Mouse (Mus musculus): Measurements from ENCODE around the gene Fam178b. TPM values are rescaled to one million over a fixed set of nuclear protein-coding genes. Genes with fewer than 3 reads are reported as not detected.
"Not testable (repeated sequence)": the region's sequence is repeated elsewhere in the genome, so short reads cannot be mapped to it uniquely, and the experiment has no call there.

Fam178b gene
- polyA plus RNA-seq, 1 experiment = 9.8 TPM

- Histone ChIP-seq H3K9me3 (replicated peaks; ENCODE audit: control insufficient read depth, insufficient read depth, low read length, poor library complexity, severe bottlenecking) (no peaks in the 10 kb centered on the region), H3K27me3 (ENCODE audit: control insufficient read depth, insufficient read depth, low read length, poor library complexity, severe bottlenecking) (no peaks in the 10 kb centered on the region), H3K36me3 (ENCODE audit: control insufficient read depth, insufficient read depth, low read length, poor library complexity, severe bottlenecking) (no peaks in the 10 kb centered on the region), H3K4me1 (ENCODE audit: control insufficient read depth, insufficient read depth, low read length) (no peaks in the 10 kb centered on the region), H3K9ac (ENCODE audit: low read depth, poor library complexity, severe bottlenecking) (no peak overlapping the region), H3K27ac (ENCODE audit: insufficient read depth, low read length) (no peak overlapping the region), H3K4me3 (ENCODE audit: low read depth, low read length) (no peak overlapping the region)
- TF ChIP-seq CTCF (IDR thresholded peaks at IDR 0.05; ENCODE audit: low read depth, low read length) (no peak), EP300 (IDR thresholded peaks at IDR 0.05; ENCODE audit: insufficient read depth, low read depth, low read length) (no peak), POLR2A (IDR thresholded peaks at IDR 0.05; ENCODE audit: insufficient read depth, low read length) (no peak)
Measured at GRCm38 (mm10) chr1:36542925-36543324, 140.1 kb downstream of the Fam178b start.

DNA sequence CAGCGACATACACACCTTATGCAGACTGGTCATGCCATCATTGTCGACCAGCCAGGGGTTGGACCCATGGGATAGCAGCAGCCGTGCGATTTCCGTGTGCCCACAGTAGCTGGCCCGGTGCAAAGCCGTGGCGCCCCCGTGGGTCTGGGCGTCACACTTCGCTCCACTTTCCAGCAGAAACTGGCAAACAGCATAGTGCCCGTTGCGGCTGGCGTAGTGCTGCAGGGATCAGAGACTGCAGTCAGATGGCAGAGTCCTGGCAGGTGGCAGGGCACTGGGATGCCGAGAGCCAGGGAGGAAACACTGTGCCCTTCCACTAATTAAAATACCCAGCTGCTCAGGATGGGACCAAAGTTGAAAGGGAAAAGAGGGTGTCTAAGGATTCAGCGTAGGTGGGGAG, 141.1 kb downstream of the Fam178b start:
- Histone ChIP-seq H3K4me3 (ENCODE audit: low read depth, low read length) (no peak overlapping the region), H3K9ac (ENCODE audit: low read depth, poor library complexity, severe bottlenecking) (no peak overlapping the region), H3K9me3 (replicated peaks; ENCODE audit: control insufficient read depth, insufficient read depth, low read length, poor library complexity, severe bottlenecking) (no peaks in the 10 kb centered on the region), H3K36me3 (ENCODE audit: control insufficient read depth, insufficient read depth, low read length, poor library complexity, severe bottlenecking) (no peaks in the 10 kb centered on the region), H3K4me1 (ENCODE audit: control insufficient read depth, insufficient read depth, low read length) (no peaks in the 10 kb centered on the region), H3K27me3 (ENCODE audit: control insufficient read depth, insufficient read depth, low read length, poor library complexity, severe bottlenecking) (no peaks in the 10 kb centered on the region), H3K27ac (ENCODE audit: insufficient read depth, low read length) (no peak overlapping the region)
- TF ChIP-seq CTCF (IDR thresholded peaks at IDR 0.05; ENCODE audit: low read depth, low read length) = no peak
- no peak for TF ChIP-seq POLR2A (IDR thresholded peaks at IDR 0.05; ENCODE audit: insufficient read depth, low read length)
- TF ChIP-seq EP300 (IDR thresholded peaks at IDR 0.05; ENCODE audit: insufficient read depth, low read depth, low read length) = no peak

GRCm38 (mm10) chr1:36540807-36541206, 142.2 kb downstream of the Fam178b start:
- Histone ChIP-seq H3K4me3 (ENCODE audit: low read depth, low read length) (no peak overlapping the region), H3K9me3 (replicated peaks; ENCODE audit: control insufficient read depth, insufficient read depth, low read length, poor library complexity, severe bottlenecking) (no peaks in the 10 kb centered on the region), H3K9ac (ENCODE audit: low read depth, poor library complexity, severe bottlenecking) (no peak overlapping the region), H3K4me1 (ENCODE audit: control insufficient read depth, insufficient read depth, low read length) (no peaks in the 10 kb centered on the region), H3K27ac (ENCODE audit: insufficient read depth, low read length) (no peak overlapping the region), H3K27me3 (ENCODE audit: control insufficient read depth, insufficient read depth, low read length, poor library complexity, severe bottlenecking) (no peaks in the 10 kb centered on the region), H3K36me3 (ENCODE audit: control insufficient read depth, insufficient read depth, low read length, poor library complexity, severe bottlenecking) (no peaks in the 10 kb centered on the region)
- TF ChIP-seq CTCF (IDR thresholded peaks at IDR 0.05; ENCODE audit: low read depth, low read length) = no peak
- no peak for TF ChIP-seq EP300 (IDR thresholded peaks at IDR 0.05; ENCODE audit: insufficient read depth, low read depth, low read length)

GRCm38 (mm10) chr1:36540132-36540531, 142.9 kb downstream of the Fam178b start:
- H3K4me3 ChIP-seq (ENCODE audit: low read depth, low read length) = no peak overlapping the region
- no peaks in the 10 kb centered on the region for H3K36me3 ChIP-seq (ENCODE audit: control insufficient read depth, insufficient read depth, low read length, poor library complexity, severe bottlenecking)
- no peak overlapping the region for H3K9ac ChIP-seq (ENCODE audit: low read depth, poor library complexity, severe bottlenecking)
- no peaks in the 10 kb centered on the region for H3K4me1 ChIP-seq (ENCODE audit: control insufficient read depth, insufficient read depth, low read length)
- no peak overlapping the region for H3K27ac ChIP-seq (ENCODE audit: insufficient read depth, low read length)
- no peaks in the 10 kb centered on the region for H3K9me3 ChIP-seq (replicated peaks; ENCODE audit: control insufficient read depth, insufficient read depth, low read length, poor library complexity, severe bottlenecking)
- H3K27me3 ChIP-seq (ENCODE audit: control insufficient read depth, insufficient read depth, low read length, poor library complexity, severe bottlenecking) = no peaks in the 10 kb centered on the region
- TF ChIP-seq CTCF (IDR thresholded peaks at IDR 0.05; ENCODE audit: low read depth, low read length) = no peak
- TF ChIP-seq POLR2A (IDR thresholded peaks at IDR 0.05; ENCODE audit: insufficient read depth, low read length) = no peak
- TF ChIP-seq EP300 (IDR thresholded peaks at IDR 0.05; ENCODE audit: insufficient read depth, low read depth, low read length) = no peak

DNA sequence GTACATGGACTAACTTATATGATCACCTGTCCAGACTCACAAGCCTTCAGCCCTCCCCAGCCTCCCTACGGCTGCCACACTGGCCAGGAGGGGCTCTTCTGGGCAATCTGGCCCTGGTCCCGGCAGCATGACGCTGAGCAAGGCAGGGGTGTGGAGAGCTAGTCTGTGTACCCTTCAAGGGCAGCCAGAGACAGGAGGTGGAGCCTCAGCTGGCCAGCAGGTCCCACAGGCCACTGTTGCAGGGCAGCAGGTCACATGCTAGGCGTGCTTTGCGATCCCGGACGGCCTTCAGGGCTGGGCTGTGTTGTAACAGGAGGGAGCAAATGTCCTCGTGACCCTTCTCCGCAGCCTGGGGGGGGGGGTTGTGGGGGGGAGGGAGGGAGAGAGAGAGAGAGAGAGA, 143.8 kb downstream of the Fam178b start, which contains the start of gene Gm42417:
TSS of gene Gm42417 (minus strand) at position 244 of the 400 bp plus-strand sequence.
- no peak within 1 kb of the TSS for H3K27ac ChIP-seq (ENCODE audit: insufficient read depth, low read length)
- no peaks in the 10 kb centered on the region for H3K27me3 ChIP-seq (ENCODE audit: control insufficient read depth, insufficient read depth, low read length, poor library complexity, severe bottlenecking)
- H3K4me1 ChIP-seq (ENCODE audit: control insufficient read depth, insufficient read depth, low read length) = no peaks in the 10 kb centered on the region
- H3K9me3 ChIP-seq (replicated peaks; ENCODE audit: control insufficient read depth, insufficient read depth, low read length, poor library complexity, severe bottlenecking) = no peaks in the 10 kb centered on the region
- no peak for TF ChIP-seq POLR2A (IDR thresholded peaks at IDR 0.05; ENCODE audit: insufficient read depth, low read length)
- no peak for TF ChIP-seq EP300 (IDR thresholded peaks at IDR 0.05; ENCODE audit: insufficient read depth, low read depth, low read length)
- TF ChIP-seq CTCF (IDR thresholded peaks at IDR 0.05; ENCODE audit: low read depth, low read length) = no peak
- H3K36me3 ChIP-seq (ENCODE audit: control insufficient read depth, insufficient read depth, low read length, poor library complexity, severe bottlenecking) = no peaks in the 10 kb centered on the region
- no peak within 1 kb of the TSS for H3K9ac ChIP-seq (ENCODE audit: low read depth, poor library complexity, severe bottlenecking)
- no peak within 1 kb of the TSS for H3K4me3 ChIP-seq (ENCODE audit: low read depth, low read length)

DNA sequence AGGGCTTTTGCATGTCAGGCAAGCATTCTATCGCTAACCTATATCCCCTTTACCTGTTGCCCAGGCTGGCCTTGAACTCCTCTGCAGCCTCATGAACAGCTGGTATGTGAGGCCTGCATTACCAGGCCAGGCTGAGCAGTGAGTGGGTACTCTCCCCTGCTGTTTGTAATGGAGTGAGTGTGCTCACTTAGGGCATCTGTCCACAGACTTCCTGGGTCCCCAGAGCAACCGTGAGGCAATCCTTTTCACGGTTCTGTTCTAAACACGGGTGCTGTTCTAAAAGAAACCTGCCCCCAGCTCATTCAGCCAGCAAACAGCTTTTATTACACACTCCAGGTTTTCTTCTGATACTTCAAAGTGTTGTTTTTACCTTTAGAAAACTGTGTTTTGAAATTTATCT, 144.3 kb downstream of the Fam178b start:
- H3K36me3 ChIP-seq (ENCODE audit: control insufficient read depth, insufficient read depth, low read length, poor library complexity, severe bottlenecking) = no peaks in the 10 kb centered on the region

GRCm38 (mm10) chr1:36536783-36537182, 146.2 kb downstream of the Fam178b start, which contains the start of gene Ankrd23:
Gene Ankrd23 (minus strand): TSS chr1:36536883.
- H3K9me3 ChIP-seq (replicated peaks; ENCODE audit: control insufficient read depth, insufficient read depth, low read length, poor library complexity, severe bottlenecking); H3K27ac ChIP-seq (ENCODE audit: insufficient read depth, low read length); H3K27me3 ChIP-seq (ENCODE audit: control insufficient read depth, insufficient read depth, low read length, poor library complexity, severe bottlenecking); H3K9ac ChIP-seq (ENCODE audit: low read depth, poor library complexity, severe bottlenecking); H3K4me1 ChIP-seq (ENCODE audit: control insufficient read depth, insufficient read depth, low read length); H3K4me3 ChIP-seq (ENCODE audit: low read depth, low read length); H3K36me3 ChIP-seq (ENCODE audit: control insufficient read depth, insufficient read depth, low read length, poor library complexity, severe bottlenecking): not testable (repeated sequence)

More for the DNA sequence above, 144.3 kb downstream of the Fam178b start:
- TF ChIP-seq POLR2A (IDR thresholded peaks at IDR 0.05; ENCODE audit: insufficient read depth, low read length) (no peak), CTCF (IDR thresholded peaks at IDR 0.05; ENCODE audit: low read depth, low read length) (no peak), EP300 (IDR thresholded peaks at IDR 0.05; ENCODE audit: insufficient read depth, low read depth, low read length) (no peak)
- no peak overlapping the region for H3K9ac ChIP-seq (ENCODE audit: low read depth, poor library complexity, severe bottlenecking)
- no peaks in the 10 kb centered on the region for H3K4me1 ChIP-seq (ENCODE audit: control insufficient read depth, insufficient read depth, low read length)
- H3K9me3 ChIP-seq (replicated peaks; ENCODE audit: control insufficient read depth, insufficient read depth, low read length, poor library complexity, severe bottlenecking) = no peaks in the 10 kb centered on the region
- no peak overlapping the region for H3K27ac ChIP-seq (ENCODE audit: insufficient read depth, low read length)
- no peaks in the 10 kb centered on the region for H3K27me3 ChIP-seq (ENCODE audit: control insufficient read depth, insufficient read depth, low read length, poor library complexity, severe bottlenecking)
- H3K4me3 ChIP-seq (ENCODE audit: low read depth, low read length) = no peak overlapping the region
